Mouse (Mus musculus) CH12.LX (cell line): ENCODE measurements around the gene Pde11a.

Experiments used
- BHLHE40 ChIP-seq: IDR thresholded peaks from 2 replicates; pipeline ENCODE4 v1.6.1; 2011; ENCODE audit warnings: mild to moderate bottlenecking, low read depth, low read length, improper control_type of control experiment
- CTCF ChIP-seq, 2 experiments: IDR thresholded peaks in 1 of 2; conservative IDR thresholded peaks in 1 of 2; 2 replicates each; pipeline ENCODE4 v1.5.1; 2011 to 2012; ENCODE audit warnings: low read depth in 2 of 2, low read length in 2 of 2, improper control_type of control experiment in 1 of 2, inconsistent platforms in 1 of 2, mild to moderate bottlenecking in 1 of 2, moderate library complexity in 1 of 2
- E2F4 ChIP-seq: IDR thresholded peaks from 2 replicates; pipeline ENCODE4 v1.6.1; 2011; ENCODE audit warnings: low read depth, low read length, improper control_type of control experiment; ENCODE audit not compliant: insufficient replicate concordance
- EP300 ChIP-seq: IDR thresholded peaks from 2 replicates; pipeline ENCODE4 v1.6.1; 2011; ENCODE audit warnings: low read length, improper control_type of control experiment
- HCFC1 ChIP-seq: IDR thresholded peaks from 2 replicates; pipeline ENCODE4 v1.6.1; 2012; ENCODE audit warnings: low read depth, mild to moderate bottlenecking, inconsistent platforms, low read length, improper control_type of control experiment
- JUN ChIP-seq: IDR thresholded peaks from 2 replicates; pipeline ENCODE4 v1.6.1; 2011; ENCODE audit warnings: low read depth, mild to moderate bottlenecking, low read length, improper control_type of control experiment, moderate library complexity; ENCODE audit not compliant: insufficient read depth
- KAT2A ChIP-seq: IDR thresholded peaks from 2 replicates; pipeline ENCODE4 v1.6.1; 2012; ENCODE audit warnings: low read length, improper control_type of control experiment, inconsistent platforms; ENCODE audit not compliant: insufficient replicate concordance
- MEF2A ChIP-seq: IDR thresholded peaks from 2 replicates; pipeline ENCODE4 v1.6.1; 2014; ENCODE audit warnings: low read depth, mild to moderate bottlenecking, inconsistent platforms, low read length, improper control_type of control experiment, borderline replicate concordance
- POLR2A ChIP-seq: IDR thresholded peaks from 2 replicates; pipeline ENCODE4 v1.6.1; 2011; ENCODE audit warnings: low read depth, mild to moderate bottlenecking, improper control_type of control experiment, low read length
- POLR2AphosphoS2 ChIP-seq: IDR thresholded peaks from 2 replicates; pipeline ENCODE4 v1.6.1; 2011; ENCODE audit warnings: low read depth, low read length, improper control_type of control experiment
- RCOR1 ChIP-seq: conservative IDR thresholded peaks from 2 replicates; pipeline ENCODE4 v1.6.1; 2012; ENCODE audit warnings: low read depth, mild to moderate bottlenecking, inconsistent platforms, low read length, improper control_type of control experiment
- TCF12 ChIP-seq: IDR thresholded peaks from 2 replicates; pipeline ENCODE4 v1.6.1; 2014; ENCODE audit warnings: low read depth, mild to moderate bottlenecking, inconsistent platforms, low read length, improper control_type of control experiment

DNA sequence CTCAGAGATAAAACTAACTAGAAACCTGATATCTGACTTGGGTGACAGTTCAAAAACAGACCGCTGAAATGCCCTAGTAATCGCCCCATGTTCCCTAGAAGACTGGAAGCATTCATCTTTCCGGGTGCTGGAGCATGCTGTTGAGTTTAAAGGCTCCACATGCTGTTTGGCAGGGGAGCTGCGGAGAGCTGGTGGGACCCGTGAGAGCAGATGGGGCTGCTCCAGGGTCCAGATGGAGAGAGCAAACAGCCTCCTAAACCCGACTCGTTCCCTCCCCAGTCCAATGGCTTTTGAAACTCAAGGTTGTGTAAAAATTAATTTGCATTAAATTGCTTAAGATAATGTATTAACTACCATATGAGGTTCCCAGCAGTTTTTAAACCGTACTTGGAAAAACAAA lies 339.9 kb downstream of the Pde11a start:
- no peak for TF ChIP-seq RCOR1
- TF ChIP-seq POLR2A, result no peak
- TF ChIP-seq MEF2A, result no peak
- TF ChIP-seq TCF12, result no peak
- no peak for TF ChIP-seq E2F4
- TF ChIP-seq CTCF (conservative IDR thresholded peaks at IDR 0.05 in 1 of 2, IDR thresholded peaks at IDR 0.05 in 1 of 2; ENCODE audit: low read depth in 2 of 2, low read length in 2 of 2), result no peak
- TF ChIP-seq JUN, result no peak
- no peak for TF ChIP-seq EP300
- no peak for TF ChIP-seq BHLHE40
- no peak for TF ChIP-seq HCFC1
- TF ChIP-seq KAT2A, result no peak
- TF ChIP-seq POLR2AphosphoS2, result no peak
